Mouse (Mus musculus): ENCODE measurements around the gene Tmem97.

DNA sequence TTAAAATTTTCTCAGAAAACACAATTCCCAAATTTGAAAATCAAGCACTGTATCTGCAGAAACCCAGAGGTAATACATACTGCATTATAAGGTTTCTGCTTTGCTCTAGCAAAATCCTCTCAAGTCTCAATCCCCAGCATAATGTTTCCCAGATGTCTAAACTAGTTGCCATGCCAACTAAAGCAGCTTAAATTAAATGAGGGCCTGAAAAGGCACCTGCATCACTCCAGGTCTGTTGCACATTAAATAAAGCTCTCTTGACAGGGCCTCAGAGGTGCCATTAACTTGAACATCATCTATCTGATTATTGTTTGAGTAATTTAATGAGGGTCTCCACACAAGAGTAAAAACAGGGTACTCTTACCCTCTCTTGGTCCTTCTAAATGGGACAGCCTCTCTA, 46.2 kb upstream of the Tmem97 start:
- TF ChIP-seq EP300 (IDR thresholded peaks at IDR 0.05; ENCODE audit: low read depth) = no peak
- TF ChIP-seq CTCF (IDR thresholded peaks at IDR 0.05; ENCODE audit: low read depth) = no peak

All from liver, postnatal 0 days (tissue).